Mouse (Mus musculus) liver, adult 2 months (tissue): Measurements from ENCODE around the gene Gm2a. TPM values are rescaled to one million over a fixed set of nuclear protein-coding genes. Genes with fewer than 3 reads are reported as not detected.
A peak's percentile ranks its signal among the peaks of the same experiment; 100 is the strongest.

Source experiments
- DNase-seq: peaks from one replicate; pipeline ENCODE4 v3.0.0-alpha.2; 2011; ENCODE audit warnings: low read depth, low spot score; ENCODE audit errors: extremely low read depth
- H3K27ac ChIP-seq: fragments of 200-500 bp; replicated peaks from 2 replicates; pipeline ENCODE4 v1.5.1; 2012; ENCODE audit warnings: low read depth, mild to moderate bottlenecking, control low read depth, inconsistent platforms, low read length; ENCODE audit not compliant: insufficient read depth
- H3K27me3 ChIP-seq: fragments of 200-500 bp; 2 replicates; pipeline ENCODE4 v1.6.1; 2012; ENCODE audit warnings: mild to moderate bottlenecking, moderate library complexity, low read length, inconsistent platforms; ENCODE audit not compliant: control insufficient read depth, insufficient read depth
- H3K36me3 ChIP-seq: fragments of 200-500 bp; 2 replicates; pipeline ENCODE4 v1.6.1; 2012; ENCODE audit warnings: low read length, inconsistent platforms; ENCODE audit not compliant: control insufficient read depth, insufficient read depth
- H3K4me1 ChIP-seq: fragments of 200-500 bp; 2 replicates; pipeline ENCODE4 v1.6.1; 2011; ENCODE audit warnings: low read length; ENCODE audit not compliant: control insufficient read depth, insufficient read depth
- H3K4me3 ChIP-seq: fragments of 200-500 bp; 2 replicates; pipeline ENCODE4 v1.5.1; 2011; ENCODE audit warnings: low read depth, mild to moderate bottlenecking, control low read depth, low read length, moderate library complexity; ENCODE audit not compliant: insufficient read depth
- H3K79me2 ChIP-seq: fragments of 200-500 bp; 2 replicates; pipeline ENCODE4 v1.6.1; 2012; ENCODE audit warnings: inconsistent platforms, mild to moderate bottlenecking, low read length, moderate library complexity; ENCODE audit not compliant: control insufficient read depth, insufficient read depth
- H3K9ac ChIP-seq: fragments of 200-500 bp; 2 replicates; pipeline ENCODE4 v1.6.1; 2012; ENCODE audit warnings: low read depth, mild to moderate bottlenecking, control low read depth, inconsistent platforms, low read length
- CTCF ChIP-seq: fragments of 200-500 bp; IDR thresholded peaks from 2 replicates; pipeline ENCODE4 v1.5.1; 2011; ENCODE audit warnings: low read depth, low read length, control low read depth
- POLR2A ChIP-seq: fragments of 200-500 bp; IDR thresholded peaks from 2 replicates; pipeline ENCODE4 v1.6.1; 2011; ENCODE audit warnings: low read length, control low read depth; ENCODE audit not compliant: insufficient read depth; ENCODE audit errors: extremely low read depth
- WGBS: fragments of 180-500 bp; shearing (Covaris S2); methylation state at CpG from one replicate; pipeline ENCODE4 v1.1.7; 2018; 5-methylcytosine and 5-hydroxymethylcytosine counted together
- polyA plus RNA-seq: library from polyadenylated mRNA; depleted of rRNA; stranded (reverse); fragments of >200 nt; gene quantifications from 2 replicates; pipeline ENCODE4 v1.2.3, GENCODE M21; 2012; rRNA removed
- total RNA-seq: library from RNA; depleted of rRNA; stranded (reverse); fragments of >200 nt; gene quantifications from 2 replicates; pipeline ENCODE4 v1.2.3, GENCODE M21; 2014; rRNA removed

The Gm2a gene
- total and polyA plus RNA-seq, 2 experiments = 41.1 to 73.6 TPM

DNA sequence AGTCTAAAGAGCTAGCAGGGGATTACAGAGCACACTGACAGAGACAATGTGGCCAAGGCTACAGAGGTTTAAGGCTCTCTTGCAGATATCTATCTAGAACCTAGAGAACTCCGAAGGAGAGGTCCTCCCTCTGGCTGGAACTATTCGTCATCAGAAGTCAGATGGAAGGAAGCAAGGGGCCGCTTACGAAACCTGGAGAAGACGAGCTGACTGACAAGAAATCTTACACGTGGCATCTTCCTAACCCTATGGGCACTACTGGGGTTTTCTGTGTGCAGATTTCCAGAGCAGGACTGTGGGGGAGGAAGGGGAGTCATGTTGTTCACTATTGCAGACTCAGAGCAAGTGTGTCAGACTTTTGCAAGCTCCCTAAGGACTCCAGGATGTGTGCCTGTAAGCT, 49.5 kb downstream of the Gm2a start:
- WGBS = 69% methylated on average over 6 of the region's 6 CpGs
- Histone ChIP-seq H3K4me1 (no peaks in the 10 kb centered on the region), H3K27me3 (no peaks in the 10 kb centered on the region), H3K9ac (no peak overlapping the region), H3K36me3 (no peaks in the 10 kb centered on the region), H3K27ac (no peak overlapping the region), H3K79me2 (no peaks in the 10 kb centered on the region), H3K4me3 (no peak overlapping the region)
- TF ChIP-seq CTCF (no peak), POLR2A (no peak)
- no peak for DNase-seq

DNA sequence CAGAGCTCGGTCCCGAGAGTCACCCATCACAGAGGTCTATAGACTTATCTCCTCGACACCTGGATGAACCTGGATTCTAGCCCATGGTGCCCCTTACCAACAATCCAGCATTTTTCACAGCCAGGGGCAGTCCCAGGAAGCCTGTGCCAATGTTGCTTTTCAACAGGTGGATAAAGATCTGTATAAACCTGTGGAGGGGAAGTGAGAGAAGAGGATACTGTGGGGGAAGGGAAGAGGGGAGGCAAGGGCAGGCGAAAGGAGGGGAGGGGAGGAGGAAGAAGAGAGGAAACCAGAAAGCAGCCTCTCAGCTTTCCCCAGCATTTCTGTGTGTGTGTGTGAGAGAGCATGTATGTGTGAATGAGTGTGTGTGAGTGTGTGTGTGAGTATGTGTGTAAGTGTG, 50.5 kb downstream of the Gm2a start:
- no peak overlapping the region for H3K27ac ChIP-seq
- 75% methylated on average over 4 of the region's 4 CpGs for WGBS
- TF ChIP-seq POLR2A (no peak), CTCF (no peak)
- DNase-seq = no peak
- H3K4me1 ChIP-seq = no peaks in the 10 kb centered on the region
- H3K27me3 ChIP-seq = no peaks in the 10 kb centered on the region
- no peaks in the 10 kb centered on the region for H3K79me2 ChIP-seq
- H3K4me3 ChIP-seq = no peak overlapping the region
- no peaks in the 10 kb centered on the region for H3K36me3 ChIP-seq
- no peak overlapping the region for H3K9ac ChIP-seq

DNA sequence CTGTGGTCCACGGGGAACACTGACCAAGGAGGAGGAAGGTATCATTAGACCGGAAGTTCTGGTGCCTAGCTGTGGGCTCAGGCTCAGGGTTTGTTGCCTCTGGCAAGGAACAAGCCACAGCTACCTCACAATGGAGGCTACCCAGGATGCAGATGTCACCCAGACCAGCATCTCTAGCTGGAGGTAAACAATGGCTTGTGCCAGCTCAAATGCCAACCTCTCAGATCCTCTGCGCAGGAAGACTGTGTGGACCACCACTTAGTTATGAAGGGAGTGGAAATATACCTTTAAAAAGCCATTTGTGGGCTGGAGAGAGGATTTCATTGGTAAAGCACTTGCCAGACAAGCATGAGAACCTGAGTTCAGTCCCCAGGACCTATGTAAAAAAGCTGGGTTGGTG, 53.7 kb downstream of the Gm2a start, which contains the start of gene Slc36a3:
Gene Slc36a3 (minus strand): TSS at position 101 of the 400 bp plus-strand sequence.
- no peak for TF ChIP-seq CTCF
- no peak for TF ChIP-seq POLR2A
- Histone ChIP-seq H3K27ac (no peak within 1 kb of the TSS), H3K9ac (no peak within 1 kb of the TSS), H3K79me2 (no peaks in the 10 kb centered on the region), H3K36me3 (no peaks in the 10 kb centered on the region), H3K4me3 (no peak within 1 kb of the TSS), H3K4me1 (no peaks in the 10 kb centered on the region), H3K27me3 (no peaks in the 10 kb centered on the region)
- DNase-seq = no peak
- 80% methylated on average over 3 of the region's 3 CpGs for WGBS

DNA sequence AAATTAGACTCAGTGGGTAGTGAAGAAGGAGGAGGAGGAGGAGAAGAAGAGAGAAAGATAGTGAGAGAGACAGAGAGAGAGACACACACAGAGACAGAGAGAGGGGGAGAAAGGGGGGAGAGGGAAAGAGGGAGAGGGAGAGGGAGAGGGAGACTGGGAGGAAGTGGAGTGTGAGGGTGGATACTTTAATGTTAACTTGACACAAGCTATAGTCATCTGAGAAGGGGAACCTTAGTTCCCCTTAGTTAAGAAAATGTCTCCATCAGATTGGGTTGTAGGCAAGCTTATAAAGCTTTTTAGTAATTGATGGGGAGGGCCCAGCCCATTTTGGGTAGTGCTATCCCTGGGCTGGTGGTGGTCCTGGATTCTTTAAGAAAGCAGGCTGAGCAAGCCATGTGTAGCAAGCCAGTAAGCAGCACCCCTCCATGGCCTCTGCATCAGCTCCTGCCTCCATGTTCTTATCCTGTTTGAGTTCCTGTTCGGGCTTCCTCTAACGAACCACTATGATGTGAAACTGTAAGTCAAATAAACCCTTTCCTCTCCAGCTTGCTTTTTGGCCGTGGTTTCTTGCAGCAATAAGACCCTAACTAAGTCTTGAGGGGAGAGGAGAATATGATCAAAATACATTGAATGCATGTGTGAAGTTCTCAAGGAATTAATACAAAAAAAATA, 56.6 kb downstream of the Gm2a start:
- no peak overlapping the region for H3K4me3 ChIP-seq
- H3K79me2 ChIP-seq = no peaks in the 10 kb centered on the region
- TF ChIP-seq POLR2A = no peak
- TF ChIP-seq CTCF = no peak
- no peaks in the 10 kb centered on the region for H3K36me3 ChIP-seq
- peak; percentile 18 for DNase-seq
- H3K4me1 ChIP-seq = no peaks in the 10 kb centered on the region
- WGBS = 46% methylated on average over 3 of the region's 3 CpGs
- no peak overlapping the region for H3K9ac ChIP-seq
- H3K27ac ChIP-seq = peak overlapping the region; percentile 36; the same call in 1 of the 2 replicates
- H3K27me3 ChIP-seq = no peaks in the 10 kb centered on the region

DNA sequence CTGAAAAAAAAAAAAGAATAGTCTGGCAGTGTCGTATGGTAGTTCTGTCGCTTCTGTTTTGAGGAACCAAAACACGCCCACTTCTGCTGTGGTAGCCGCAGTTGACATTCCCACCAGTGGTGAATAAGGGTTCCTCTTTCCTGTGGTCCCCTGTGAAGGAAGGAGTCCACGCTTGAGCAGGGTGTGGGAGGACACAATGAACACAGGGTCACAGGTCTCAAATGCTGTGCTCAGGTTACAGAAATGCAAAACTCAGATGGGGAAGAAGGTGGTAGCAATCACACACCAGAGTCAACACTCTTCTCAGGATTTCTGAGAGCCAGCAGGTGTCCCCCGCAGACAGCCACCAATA, 57.1 kb downstream of the Gm2a start:
- H3K27me3 ChIP-seq = no peaks in the 10 kb centered on the region
- H3K27ac ChIP-seq = peak overlapping the region; percentile 13; the same call in 1 of the 2 replicates
- H3K4me1 ChIP-seq = peaks cover under 1% of the 10 kb centered on the region
- H3K36me3 ChIP-seq = no peaks in the 10 kb centered on the region
- 79% methylated on average over 6 of the region's 6 CpGs for WGBS
- H3K79me2 ChIP-seq = no peaks in the 10 kb centered on the region
- TF ChIP-seq POLR2A = no peak
- no peak for TF ChIP-seq CTCF
- no peak overlapping the region for H3K9ac ChIP-seq
- H3K4me3 ChIP-seq = no peak overlapping the region
- peak; percentile 45 for DNase-seq

DNA sequence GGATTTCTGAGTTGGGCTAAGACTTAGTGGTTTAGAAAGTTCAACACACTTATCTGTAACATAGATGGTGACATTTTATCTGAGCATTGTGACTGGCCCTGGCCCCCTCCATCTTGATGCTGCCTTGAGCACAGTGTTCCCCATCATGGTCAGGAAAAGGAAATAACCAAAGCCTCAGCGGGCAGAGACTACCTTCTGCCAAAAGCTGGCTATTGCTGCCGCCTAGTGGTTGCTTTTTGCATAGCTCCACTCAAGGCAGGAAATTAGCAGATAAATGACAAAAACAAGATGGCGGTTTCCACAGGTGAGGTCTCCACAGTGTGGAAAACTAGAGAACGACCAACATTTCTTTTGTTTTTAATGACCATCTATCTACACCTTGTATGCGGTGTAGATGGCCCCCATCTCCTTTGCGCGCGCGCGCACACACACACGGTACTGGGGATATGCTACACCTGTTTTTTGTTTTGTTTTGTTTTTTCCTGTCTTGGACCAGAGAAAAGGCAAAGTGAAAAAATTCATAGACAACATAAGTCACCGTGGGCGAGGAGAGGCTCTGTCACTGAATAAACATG, 61.0 kb downstream of the Gm2a start:
- Histone ChIP-seq H3K9ac (no peak overlapping the region), H3K4me1 (peaks cover 2% of the 10 kb centered on the region), H3K27me3 (0 out of 2 replicates have a peak, but pooled peaks cover 3% of the 10 kb centered on the region), H3K27ac (no peak overlapping the region), H3K36me3 (no peaks in the 10 kb centered on the region), H3K4me3 (no peak overlapping the region), H3K79me2 (no peaks in the 10 kb centered on the region)
- peak; percentile 69 for TF ChIP-seq CTCF
- no peak for TF ChIP-seq POLR2A
- WGBS = 58% methylated on average over 13 of the region's 13 CpGs
- peak; percentile 55 for DNase-seq

Other genes starting within 250 kb of the Gm2a start
- gene Lyrm7, start 237.2 kb upstream of the Gm2a start, total RNA-seq = 1.3 and 1.8 TPM in 2 replicates
- gene Lyrm7, start 237.2 kb upstream of the Gm2a start, polyA plus RNA-seq = 0.46 and 1.2 TPM in 2 replicates
- gene Hint1, start 231.7 kb upstream of the Gm2a start, total RNA-seq = 629 and 808 TPM in 2 replicates
- gene Hint1, start 231.7 kb upstream of the Gm2a start, polyA plus RNA-seq = 664 and 683 TPM in 2 replicates
- gene Gpx3, start 195.7 kb upstream of the Gm2a start, total RNA-seq = 2.0 and 3.1 TPM in 2 replicates
- gene Gpx3, start 195.7 kb upstream of the Gm2a start, polyA plus RNA-seq = 2.7 and 3.3 TPM in 2 replicates
- 3.0 TPM in 2 replicates for gene Tnip1, start 135.2 kb upstream of the Gm2a start, total RNA-seq
- 7.2 and 8.1 TPM in 2 replicates for gene Tnip1, start 135.2 kb upstream of the Gm2a start, polyA plus RNA-seq
- gene Anxa6, start 64.7 kb upstream of the Gm2a start, total RNA-seq = 111 and 120 TPM in 2 replicates
- 87.5 and 91.3 TPM in 2 replicates for gene Anxa6, start 64.7 kb upstream of the Gm2a start, polyA plus RNA-seq
- 0.13 and 0.55 TPM in 2 replicates for gene Ccdc69, start 20.0 kb upstream of the Gm2a start, total RNA-seq
- 0.43 TPM in 1 of 2 replicates, not detected in the other for gene Ccdc69, start 20.0 kb upstream of the Gm2a start, polyA plus RNA-seq
- not detected in 2 replicates for gene Slc36a3, start 53.6 kb downstream of the Gm2a start, total RNA-seq
- gene Slc36a3, start 53.6 kb downstream of the Gm2a start, polyA plus RNA-seq = 0.05 TPM in 1 of 2 replicates, not detected in the other
- gene Slc36a2, start 87.0 kb downstream of the Gm2a start, total RNA-seq = 0.54 TPM in 1 of 2 replicates, not detected in the other
- gene Slc36a2, start 87.0 kb downstream of the Gm2a start, polyA plus RNA-seq = not detected in 2 replicates
- gene Slc36a1, start 106.2 kb downstream of the Gm2a start, total RNA-seq = 7.0 and 12.9 TPM in 2 replicates
- gene Slc36a1, start 106.2 kb downstream of the Gm2a start, polyA plus RNA-seq = 24.0 and 26.2 TPM in 2 replicates
- gene Fat2, start 238.4 kb downstream of the Gm2a start, total RNA-seq = under 0.01 TPM in 1 of 2 replicates, not detected in the other
- gene Fat2, start 238.4 kb downstream of the Gm2a start, polyA plus RNA-seq = not detected in 2 replicates